Mouse (Mus musculus) adrenal gland, adult 8-10 months (tissue): ENCODE data around the gene 6430628N08Rik. TPM values are rescaled to one million over a fixed set of nuclear protein-coding genes. Genes with fewer than 3 reads are reported as not detected.
A peak's percentile ranks its signal among the peaks of the same experiment; 100 is the strongest.

Experiments
- DNase-seq: peaks from one replicate; pipeline ENCODE4 v3.0.0; 2022
- total RNA-seq, 4 experiments: library from RNA; stranded (reverse); gene quantifications; 2 replicates each; pipeline ENCODE4 v1.2.4; 2022

The 6430628N08Rik gene
- total RNA-seq, 4 experiments from 2014 or later = not detected

GRCm38 (mm10) chr4:115886875-115887274, 3.6 kb upstream of the 6430628N08Rik start:
- DNase-seq = no peak

GRCm38 (mm10) chr4:115890066-115890465, 399 bp upstream of the 6430628N08Rik start:
- no peak for DNase-seq

- no peak for DNase-seq
These were observed 3.8 kb downstream of the 6430628N08Rik start for GRCm38 (mm10) chr4:115894281-115894680.

- DNase-seq = no peak
These were observed 7.6 kb downstream of the 6430628N08Rik start for GRCm38 (mm10) chr4:115897901-115898631.

- peak; percentile 36 for DNase-seq
These were observed 12.4 kb downstream of the 6430628N08Rik start for GRCm38 (mm10) chr4:115902816-115903215.

GRCm38 (mm10) chr4:115904375-115904774, 13.9 kb downstream of the 6430628N08Rik start:
- DNase-seq = no peak

GRCm38 (mm10) chr4:115905701-115906100, 15.2 kb downstream of the 6430628N08Rik start:
- DNase-seq = no peak

GRCm38 (mm10) chr4:115906791-115907190, 16.3 kb downstream of the 6430628N08Rik start:
- DNase-seq = no peak

- DNase-seq = no peak
These were observed 17.5 kb downstream of the 6430628N08Rik start for GRCm38 (mm10) chr4:115907994-115908393.

GRCm38 (mm10) chr4:115908641-115909040, 18.2 kb downstream of the 6430628N08Rik start:
- no peak for DNase-seq

- no peak for DNase-seq
These were observed 21.1 kb downstream of the 6430628N08Rik start for GRCm38 (mm10) chr4:115911586-115911985.

- DNase-seq = no peak
These were observed 29.4 kb downstream of the 6430628N08Rik start for GRCm38 (mm10) chr4:115919911-115920310.

- no peak for DNase-seq
These were observed 32.2 kb downstream of the 6430628N08Rik start for GRCm38 (mm10) chr4:115922688-115923087.

- DNase-seq = no peak
These were observed 32.9 kb downstream of the 6430628N08Rik start for GRCm38 (mm10) chr4:115923262-115923880.

GRCm38 (mm10) chr4:115927637-115928036, 37.2 kb downstream of the 6430628N08Rik start:
- DNase-seq = no peak

GRCm38 (mm10) chr4:115931556-115932088, 41.2 kb downstream of the 6430628N08Rik start:
- DNase-seq = no peak

- no peak for DNase-seq
These were observed 45.5 kb downstream of the 6430628N08Rik start for GRCm38 (mm10) chr4:115935835-115936581.

- peak; percentile 4 for DNase-seq
These were observed 46.2 kb downstream of the 6430628N08Rik start for GRCm38 (mm10) chr4:115936646-115937045.

- DNase-seq = no peak
These were observed 46.9 kb downstream of the 6430628N08Rik start for GRCm38 (mm10) chr4:115937061-115937976.

GRCm38 (mm10) chr4:115938276-115939160, 48.1 kb downstream of the 6430628N08Rik start:
- DNase-seq = no peak
